Mouse (Mus musculus) mature B cell (primary cell): ENCODE results near the gene Olfr1053.
"Not testable (repeated sequence)": the region's sequence is repeated elsewhere in the genome, so short reads cannot be mapped to it uniquely, and the experiment has no call there.

ENCODE experiments used
- in situ Hi-C: fragments of 300-500 bp; cut with MboI; formaldehyde crosslinking; loops from 2 replicates; pipeline ENCODE4 v1.14.3; 2019

The Olfr1053 gene

DNA sequence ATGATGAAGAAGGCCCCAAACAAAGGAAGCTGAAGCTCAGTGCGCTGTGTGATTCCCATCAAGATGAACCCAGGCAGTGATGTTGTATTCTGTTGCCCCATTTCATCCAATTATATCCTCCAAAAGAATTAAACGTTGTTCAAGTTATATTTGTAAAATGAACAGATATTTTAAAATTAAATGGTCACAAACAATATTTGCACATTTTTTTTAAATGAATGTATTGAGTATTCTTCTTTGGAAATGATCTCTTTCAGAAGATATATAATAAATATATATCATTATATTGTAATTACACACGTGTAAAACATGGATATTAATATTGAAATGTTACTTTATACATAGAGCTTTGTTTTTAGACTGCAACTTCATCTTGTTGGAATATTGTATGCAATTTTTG, at the start of gene Olfr1053:
Gene Olfr1053, minus strand, starts transcription at position 101 of the 400 bp plus-strand sequence.
- in situ Hi-C loops: no loop called here

- in situ Hi-C loops: no loop called here
Observed at GRCm38 (mm10) chr2:86362369-86362768, 47.3 kb upstream of the Olfr1053 start, which contains the start of gene Olfr1056. TSS of gene Olfr1056 (minus strand) at chr2:86362469.

DNA sequence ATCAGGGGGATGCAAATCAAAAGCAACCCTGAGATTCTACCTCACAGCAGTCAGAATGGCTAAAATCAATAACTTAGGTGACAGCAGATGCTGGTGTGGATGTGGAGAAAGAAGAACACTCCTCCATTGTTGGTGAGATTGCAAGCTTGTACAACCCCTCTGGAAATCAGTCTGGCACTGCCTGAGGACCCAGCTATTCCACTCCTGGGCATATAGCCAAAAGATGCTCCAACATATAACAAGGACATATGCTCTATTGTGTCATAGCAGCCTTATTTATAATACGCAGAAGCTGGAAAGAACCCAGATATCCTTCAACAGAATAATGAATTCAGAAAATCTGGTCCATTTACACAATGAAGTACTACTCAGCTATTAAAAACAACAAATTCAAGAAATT, 36.7 kb upstream of the Olfr1053 start:
- in situ Hi-C loops: not testable (repeated sequence)

DNA sequence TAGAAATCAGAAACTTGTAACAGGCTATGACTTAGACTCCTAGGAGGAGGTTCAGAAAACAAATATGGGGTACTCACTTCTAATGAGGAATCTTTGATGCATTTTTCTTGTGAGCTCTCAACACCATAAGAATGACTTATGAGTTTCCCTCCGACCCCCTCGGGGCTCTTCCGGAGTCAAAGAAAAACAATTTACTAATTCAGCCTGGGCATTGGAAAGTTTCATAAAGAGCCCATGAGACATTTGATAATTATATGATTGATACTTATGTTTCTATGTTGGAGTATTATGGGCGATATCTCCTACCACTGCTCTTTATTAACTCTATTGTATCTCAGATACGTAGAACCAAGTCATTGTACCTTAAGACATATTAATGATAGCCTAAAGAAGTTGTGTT, 35.1 kb upstream of the Olfr1053 start, which contains the start of gene Olfr1055:
Gene Olfr1055, minus strand, starts transcription at position 101 of the 400 bp plus-strand sequence.
- in situ Hi-C loops: no loop called here

DNA sequence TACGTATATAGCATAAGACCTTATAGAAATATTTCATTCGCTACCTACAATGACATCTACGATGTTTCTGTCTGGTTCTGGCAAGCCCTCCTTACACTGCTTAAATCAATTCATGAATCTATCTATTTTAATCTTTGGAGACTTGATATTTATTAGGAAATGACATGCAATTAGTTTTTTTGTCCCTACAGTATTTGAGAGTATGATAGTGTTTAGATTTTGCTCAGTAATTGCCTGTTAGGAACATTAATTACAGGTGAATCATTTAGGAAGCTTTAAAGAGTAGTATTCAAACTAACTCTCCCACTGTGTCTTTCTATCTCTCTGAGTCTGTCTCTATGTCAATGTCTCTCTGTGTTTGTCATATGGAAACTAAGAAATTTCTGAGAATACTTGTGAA, 20.2 kb upstream of the Olfr1053 start, which contains the start of gene Olfr1054:
Gene Olfr1054, minus strand, starts transcription at position 101 of the 400 bp plus-strand sequence.
- in situ Hi-C loops: no loop called here

DNA sequence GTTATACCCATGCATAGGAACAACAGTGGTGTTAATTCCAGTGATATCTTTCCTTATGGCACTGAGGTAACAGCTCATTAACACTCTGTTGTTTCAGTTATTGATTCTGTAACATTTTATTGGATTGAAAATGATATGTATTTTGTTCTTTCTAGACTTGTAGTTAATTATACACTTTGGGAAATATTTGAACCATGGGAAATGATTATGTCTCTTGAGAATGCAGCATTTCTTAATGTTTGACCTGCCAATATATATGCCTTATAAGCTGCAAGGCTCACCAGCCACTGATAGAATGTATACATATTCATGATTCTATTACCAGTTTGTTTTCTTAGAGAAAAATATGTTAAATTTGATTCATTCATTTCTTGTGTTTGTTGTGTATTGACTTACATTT, 22.9 kb downstream of the Olfr1053 start, which contains the start of gene Olfr1052:
Gene Olfr1052, plus strand, starts transcription at position 301 of the 400 bp plus-strand sequence.
- in situ Hi-C loops: no loop called here

DNA sequence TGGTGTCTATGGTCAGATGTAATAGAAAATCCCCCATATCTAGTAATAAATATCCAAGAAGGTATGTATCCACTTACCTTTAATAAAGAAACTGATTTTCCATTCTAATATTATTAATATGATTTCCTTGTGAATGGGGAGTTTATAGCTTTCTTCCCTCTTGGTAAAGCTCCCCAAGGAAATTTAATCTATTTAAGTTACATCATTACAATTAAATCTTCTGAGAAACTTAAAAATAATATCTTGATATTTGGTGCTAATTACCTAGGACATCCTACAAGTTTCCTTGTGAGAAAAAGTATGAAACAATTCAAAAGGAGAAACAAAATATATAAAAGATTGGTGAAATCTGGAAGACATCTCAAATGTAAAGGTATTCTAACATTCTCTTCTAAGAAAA, 36.1 kb downstream of the Olfr1053 start, which contains the start of gene Olfr1051:
Gene Olfr1051, minus strand, starts transcription at position 101 of the 400 bp plus-strand sequence.
- in situ Hi-C loops: not testable (repeated sequence)
